Mouse (Mus musculus): ENCODE measurements around the gene Aqp7. TPM values are rescaled to one million over a fixed set of nuclear protein-coding genes. Genes with fewer than 3 reads are reported as not detected.
A peak's percentile ranks its signal among the peaks of the same experiment; 100 is the strongest.
"Not testable (repeated sequence)": the region's sequence is repeated elsewhere in the genome, so short reads cannot be mapped to it uniquely, and the experiment has no call there.

Gene Aqp7
- polyA plus RNA-seq, 1 experiment from 2014 or later: 0.21 TPM

GRCm38 (mm10) chr4:41084819-41085218 lies 36.9 kb upstream of the Aqp7 start:
- in situ Hi-C loops (cut with MboI; ENCODE audit: low pct_unique_long_range_greater_than_20kb): no loop called here
- no peak for DNase-seq (ENCODE audit: low read depth, low spot score)
- no peak for TF ChIP-seq CTCF (IDR thresholded peaks at IDR 0.05)
- ChIA-PET POLR2A (no interaction called here), CTCF (no interaction called here)
- H3K27me3 ChIP-seq: no peaks in the 10 kb centered on the region
- ATAC-seq: no peak

GRCm38 (mm10) chr4:41082803-41083202 lies 34.9 kb upstream of the Aqp7 start:
- H3K27me3 ChIP-seq; ATAC-seq; in situ Hi-C loops (cut with MboI; ENCODE audit: low pct_unique_long_range_greater_than_20kb); DNase-seq (ENCODE audit: low read depth, low spot score); CTCF ChIA-PET; POLR2A ChIA-PET: not testable (repeated sequence)

- ATAC-seq (no peak), DNase-seq (ENCODE audit: low read depth, low spot score) (no peak)
- no peak for TF ChIP-seq CTCF (IDR thresholded peaks at IDR 0.05)
- in situ Hi-C loops (cut with MboI; ENCODE audit: low pct_unique_long_range_greater_than_20kb): no loop called here
- no peaks in the 10 kb centered on the region for H3K27me3 ChIP-seq
- POLR2A ChIA-PET: no interaction called here
- CTCF ChIA-PET: no interaction called here
Measured at GRCm38 (mm10) chr4:41081733-41082132, 33.8 kb upstream of the Aqp7 start.

- ATAC-seq: no peak
- in situ Hi-C loops (cut with MboI; ENCODE audit: low pct_unique_long_range_greater_than_20kb): no loop called here
- no peak for TF ChIP-seq CTCF (IDR thresholded peaks at IDR 0.05)
- ChIA-PET POLR2A (no interaction called here), CTCF (no interaction called here)
- no peak for DNase-seq (ENCODE audit: low read depth, low spot score)
- no peaks in the 10 kb centered on the region for H3K27me3 ChIP-seq
Measured at GRCm38 (mm10) chr4:41078726-41079125, 30.8 kb upstream of the Aqp7 start.

- ATAC-seq (no peak), DNase-seq (ENCODE audit: low read depth, low spot score) (no peak)
- POLR2A ChIA-PET: no interaction called here
- H3K27me3 ChIP-seq: no peaks in the 10 kb centered on the region
- CTCF ChIA-PET: interaction anchor here (1.1 kb wide), 1 partner anchor 11 kb away, joined by 3 read pairs; no protein-coding TSS in a partner anchor
- TF ChIP-seq CTCF (IDR thresholded peaks at IDR 0.05): no peak
- in situ Hi-C loops (cut with MboI; ENCODE audit: low pct_unique_long_range_greater_than_20kb): no loop called here
Measured at GRCm38 (mm10) chr4:41074461-41074860, 26.5 kb upstream of the Aqp7 start.

GRCm38 (mm10) chr4:41073008-41073817 lies 25.3 kb upstream of the Aqp7 start:
- TF ChIP-seq CTCF (IDR thresholded peaks at IDR 0.05): no peak
- ChIA-PET CTCF (no interaction called here), POLR2A (no interaction called here)
- in situ Hi-C loops (cut with MboI; ENCODE audit: low pct_unique_long_range_greater_than_20kb): no loop called here
- DNase-seq (ENCODE audit: low read depth, low spot score) (no peak), ATAC-seq (no peak)
- no peaks in the 10 kb centered on the region for H3K27me3 ChIP-seq

- ATAC-seq (no peak), DNase-seq (ENCODE audit: low read depth, low spot score) (no peak)
- no peak for TF ChIP-seq CTCF (IDR thresholded peaks at IDR 0.05)
- CTCF ChIA-PET: interaction anchor here (1.4 kb wide), 1 partner anchor 48 kb away, joined by 5 read pairs; no protein-coding TSS in a partner anchor
- POLR2A ChIA-PET: no interaction called here
- in situ Hi-C loops (cut with MboI; ENCODE audit: low pct_unique_long_range_greater_than_20kb): no loop called here
- no peaks in the 10 kb centered on the region for H3K27me3 ChIP-seq
Measured at GRCm38 (mm10) chr4:41071500-41072429, 23.8 kb upstream of the Aqp7 start.

GRCm38 (mm10) chr4:41065196-41065595 lies 17.3 kb upstream of the Aqp7 start:
- no peak for TF ChIP-seq CTCF (IDR thresholded peaks at IDR 0.05)
- DNase-seq (ENCODE audit: low read depth, low spot score) (no peak), ATAC-seq (no peak)
- in situ Hi-C loops (cut with MboI; ENCODE audit: low pct_unique_long_range_greater_than_20kb): no loop called here
- no peaks in the 10 kb centered on the region for H3K27me3 ChIP-seq
- CTCF ChIA-PET: interaction anchor here (2.1 kb wide), 1 partner anchor 14 kb away, joined by 5 read pairs; no protein-coding TSS in a partner anchor
- POLR2A ChIA-PET: no interaction called here

GRCm38 (mm10) chr4:41063894-41064673 lies 16.1 kb upstream of the Aqp7 start:
- H3K27me3 ChIP-seq: no peaks in the 10 kb centered on the region
- DNase-seq (ENCODE audit: low read depth, low spot score): no peak
- no peak for ATAC-seq
- in situ Hi-C loops (cut with MboI; ENCODE audit: low pct_unique_long_range_greater_than_20kb): no loop called here
- peak; percentile 42 for TF ChIP-seq CTCF (IDR thresholded peaks at IDR 0.05)
- ChIA-PET CTCF (interaction anchor here (0.9 to 1.6 kb wide), 3 partner anchors 10 to 43 kb away, joined by 3 to 4 read pairs (median 4); no protein-coding TSS in a partner anchor), POLR2A (no interaction called here)

- in situ Hi-C loops (cut with MboI; ENCODE audit: low pct_unique_long_range_greater_than_20kb): no loop called here
- ChIA-PET POLR2A (no interaction called here), CTCF (interaction anchor here (0.6 to 1.6 kb wide), 3 partner anchors 10 to 39 kb away, joined by 3 to 4 read pairs (median 3); no protein-coding TSS in a partner anchor)
- no peaks in the 10 kb centered on the region for H3K27me3 ChIP-seq
- DNase-seq (ENCODE audit: low read depth, low spot score): no peak
- TF ChIP-seq CTCF (IDR thresholded peaks at IDR 0.05): no peak
- ATAC-seq: no peak
Measured at GRCm38 (mm10) chr4:41063351-41063750, 15.4 kb upstream of the Aqp7 start.
